Mouse (Mus musculus) MEL (cell line): ENCODE results near the gene Exoc3l. TPM values are rescaled to one million over a fixed set of nuclear protein-coding genes. Genes with fewer than 3 reads are reported as not detected.
A peak's percentile ranks its signal among the peaks of the same experiment; 100 is the strongest.

ENCODE experiments used
- DNase-seq: peaks from one replicate; pipeline ENCODE4 v3.0.0; 2011; ENCODE audit warnings: low read depth, low spot score
- H3K27ac ChIP-seq: 2 replicates; pipeline ENCODE4 v1.5.1; 2012; ENCODE audit warnings: low read depth, mild to moderate bottlenecking, control low read depth, low read length, moderate library complexity; ENCODE audit not compliant: control insufficient read depth
- H3K27me3 ChIP-seq, 2 experiments: fragments of 150-350 bp in 1 of 2; sonication (generic) in 1 of 2; 2 replicates each; pipeline ENCODE4 v1.6.1; 2012; ENCODE audit warnings: low read length in 2 of 2, mild to moderate bottlenecking in 2 of 2, improper control_type of control experiment in 1 of 2, moderate library complexity in 1 of 2; ENCODE audit not compliant: insufficient read depth in 2 of 2, control insufficient read depth in 1 of 2
- H3K36me3 ChIP-seq, 2 experiments: 2 replicates each; pipeline ENCODE4 v1.6.1; 2012 to 2014; ENCODE audit warnings: low read length in 2 of 2, improper control_type of control experiment in 1 of 2, inconsistent platforms in 1 of 2, mild to moderate bottlenecking in 1 of 2; ENCODE audit not compliant: insufficient read depth in 2 of 2, control insufficient read depth in 1 of 2
- H3K4me1 ChIP-seq, 2 experiments: fragments of 150-350 bp in 1 of 2; sonication (generic) in 1 of 2; 2 replicates each; pipeline ENCODE4 v1.6.1; 2012; ENCODE audit warnings: low read length in 2 of 2, improper control_type of control experiment in 1 of 2, mild to moderate bottlenecking in 1 of 2; ENCODE audit not compliant: insufficient read depth in 2 of 2, control insufficient read depth in 1 of 2
- H3K4me3 ChIP-seq, 2 experiments: fragments of 150-350 bp in 1 of 2; sonication (generic) in 1 of 2; 2 replicates each; pipeline ENCODE4 v1.5.1; 2012; ENCODE audit warnings: low read depth in 2 of 2, low read length in 2 of 2, mild to moderate bottlenecking in 2 of 2, moderate library complexity in 2 of 2, control low read depth in 1 of 2, improper control_type of control experiment in 1 of 2; ENCODE audit not compliant: control insufficient read depth in 1 of 2, insufficient read depth in 1 of 2
- H3K79me2 ChIP-seq: 2 replicates; pipeline ENCODE4 v1.6.1; 2012; ENCODE audit warnings: mild to moderate bottlenecking, low read length, moderate library complexity; ENCODE audit not compliant: control insufficient read depth, poor library complexity, insufficient read depth
- H3K9ac ChIP-seq: 2 replicates; pipeline ENCODE4 v1.6.1; 2012; ENCODE audit warnings: low read depth, mild to moderate bottlenecking, control low read depth, low read length, moderate library complexity; ENCODE audit not compliant: control insufficient read depth, poor library complexity, severe bottlenecking
- H3K9me3 ChIP-seq: fragments of 150-350 bp; sonication (generic); replicated peaks from 2 replicates; pipeline ENCODE4 v1.6.1; 2012; ENCODE audit warnings: mild to moderate bottlenecking, low read length, improper control_type of control experiment, moderate library complexity; ENCODE audit not compliant: insufficient read depth
- BHLHE40 ChIP-seq: IDR thresholded peaks from 2 replicates; pipeline ENCODE4 v1.6.1; 2012; ENCODE audit warnings: low read depth, mild to moderate bottlenecking, inconsistent platforms, low read length, improper control_type of control experiment, borderline replicate concordance
- CHD2 ChIP-seq: IDR thresholded peaks from 2 replicates; pipeline ENCODE4 v1.6.1; 2011; ENCODE audit warnings: low read length, improper control_type of control experiment
- CTCF ChIP-seq, 3 experiments: IDR thresholded peaks in 2 of 3; conservative IDR thresholded peaks in 1 of 3; 2 replicates each; pipeline ENCODE4 v1.5.1; 2011 to 2012; ENCODE audit warnings: low read length in 3 of 3, low read depth in 2 of 3, mild to moderate bottlenecking in 2 of 3, improper control_type of control experiment in 1 of 3, inconsistent platforms in 1 of 3, mixed read lengths in 1 of 3, moderate library complexity in 1 of 3; ENCODE audit not compliant: control insufficient read depth in 1 of 3, insufficient read depth in 1 of 3, poor library complexity in 1 of 3, severe bottlenecking in 1 of 3
- E2F4 ChIP-seq: IDR thresholded peaks from 2 replicates; pipeline ENCODE4 v1.6.1; 2011; ENCODE audit warnings: low read depth, low read length, improper control_type of control experiment, borderline replicate concordance
- ELF1 ChIP-seq: IDR thresholded peaks from 2 replicates; pipeline ENCODE4 v1.6.1; 2014; ENCODE audit warnings: low read depth, mild to moderate bottlenecking, inconsistent platforms, low read length, improper control_type of control experiment, moderate library complexity
- EP300 ChIP-seq, 2 experiments: IDR thresholded peaks; 2 replicates each; pipeline ENCODE4 v1.6.1; 2011; ENCODE audit warnings: improper control_type of control experiment in 2 of 2, low read length in 2 of 2, low read depth in 1 of 2, mild to moderate bottlenecking in 1 of 2
- ETS1 ChIP-seq: IDR thresholded peaks from 2 replicates; pipeline ENCODE4 v1.6.1; 2012; ENCODE audit warnings: low read depth, mild to moderate bottlenecking, inconsistent platforms, low read length, improper control_type of control experiment, moderate library complexity
- GABPA ChIP-seq: IDR thresholded peaks from 2 replicates; pipeline ENCODE4 v1.6.1; 2012; ENCODE audit warnings: low read depth, mild to moderate bottlenecking, inconsistent platforms, low read length, improper control_type of control experiment, moderate library complexity
- GATA1 ChIP-seq: IDR thresholded peaks from 2 replicates; pipeline ENCODE4 v1.6.1; 2011; ENCODE audit warnings: low read depth, low read length, improper control_type of control experiment
- HCFC1 ChIP-seq: IDR thresholded peaks from 2 replicates; pipeline ENCODE4 v1.6.1; 2012; ENCODE audit warnings: low read depth, mild to moderate bottlenecking, inconsistent platforms, low read length, improper control_type of control experiment, moderate library complexity
- MAFK ChIP-seq: IDR thresholded peaks from 2 replicates; pipeline ENCODE4 v1.6.1; 2011; ENCODE audit warnings: low read depth, mild to moderate bottlenecking, low read length, improper control_type of control experiment, borderline replicate concordance
- MAZ ChIP-seq: IDR thresholded peaks from 2 replicates; pipeline ENCODE4 v1.6.1; 2012; ENCODE audit warnings: low read depth, mild to moderate bottlenecking, inconsistent platforms, low read length, improper control_type of control experiment
- MEF2A ChIP-seq: IDR thresholded peaks from 2 replicates; pipeline ENCODE4 v1.6.1; 2014; ENCODE audit warnings: low read depth, mild to moderate bottlenecking, inconsistent platforms, low read length, improper control_type of control experiment; ENCODE audit not compliant: poor library complexity, insufficient replicate concordance, severe bottlenecking; ENCODE audit errors: extremely low read depth
- MYB ChIP-seq: IDR thresholded peaks from 2 replicates; pipeline ENCODE4 v1.6.1; 2011; ENCODE audit warnings: mild to moderate bottlenecking, low read depth, low read length, improper control_type of control experiment
- NRF1 ChIP-seq: IDR thresholded peaks from 2 replicates; pipeline ENCODE4 v1.6.1; 2014; ENCODE audit warnings: low read depth, mild to moderate bottlenecking, inconsistent platforms, low read length, improper control_type of control experiment, moderate library complexity; ENCODE audit not compliant: poor library complexity, insufficient read depth, severe bottlenecking
- POLR2A ChIP-seq, 2 experiments: IDR thresholded peaks; 2 replicates each; pipeline ENCODE4 v1.6.1; 2011 to 2012; ENCODE audit warnings: low read length in 2 of 2, mild to moderate bottlenecking in 2 of 2, control low read depth in 1 of 2, improper control_type of control experiment in 1 of 2, low read depth in 1 of 2, moderate library complexity in 1 of 2; ENCODE audit not compliant: control insufficient read depth in 1 of 2, insufficient read depth in 1 of 2, poor library complexity in 1 of 2
- POLR2AphosphoS2 ChIP-seq: IDR thresholded peaks from 2 replicates; pipeline ENCODE4 v1.6.1; 2011; ENCODE audit warnings: low read length, improper control_type of control experiment
- POLR2AphosphoS5 ChIP-seq: IDR thresholded peaks from 2 replicates; pipeline ENCODE4 v1.6.1; 2012; ENCODE audit warnings: low read depth, borderline replicate concordance, mild to moderate bottlenecking, inconsistent platforms, low read length, moderate library complexity, mixed read lengths
- RAD21 ChIP-seq: IDR thresholded peaks from 2 replicates; pipeline ENCODE4 v1.6.1; 2011; ENCODE audit warnings: mild to moderate bottlenecking, low read depth, low read length, improper control_type of control experiment
- RCOR1 ChIP-seq: IDR thresholded peaks from 2 replicates; pipeline ENCODE4 v1.6.1; 2012; ENCODE audit warnings: low read depth, mild to moderate bottlenecking, inconsistent platforms, low read length, improper control_type of control experiment
- SIN3A ChIP-seq: IDR thresholded peaks from 2 replicates; pipeline ENCODE4 v1.6.1; 2012; ENCODE audit warnings: low read length, improper control_type of control experiment, inconsistent platforms
- SMC3 ChIP-seq: IDR thresholded peaks from 2 replicates; pipeline ENCODE4 v1.6.1; 2011; ENCODE audit warnings: low read depth, low read length, improper control_type of control experiment
- TAL1 ChIP-seq: IDR thresholded peaks from 2 replicates; pipeline ENCODE4 v1.6.1; 2012; ENCODE audit warnings: mild to moderate bottlenecking, inconsistent platforms, low read length, moderate library complexity, mixed read lengths
- TCF12 ChIP-seq: IDR thresholded peaks from 2 replicates; pipeline ENCODE4 v1.6.1; 2014; ENCODE audit warnings: low read depth, mild to moderate bottlenecking, inconsistent platforms, low read length, improper control_type of control experiment, moderate library complexity
- USF1 ChIP-seq: IDR thresholded peaks from 2 replicates; pipeline ENCODE4 v1.6.1; 2014; ENCODE audit warnings: low read depth, mild to moderate bottlenecking, inconsistent platforms, low read length, improper control_type of control experiment, moderate library complexity
- USF2 ChIP-seq, 2 experiments: IDR thresholded peaks; 2 replicates each; pipeline ENCODE4 v1.6.1; 2011 to 2012; ENCODE audit warnings: improper control_type of control experiment in 2 of 2, low read length in 2 of 2, borderline replicate concordance in 1 of 2, inconsistent platforms in 1 of 2, low read depth in 1 of 2, mild to moderate bottlenecking in 1 of 2; ENCODE audit not compliant: insufficient read depth in 1 of 2
- ZKSCAN1 ChIP-seq: IDR thresholded peaks from 2 replicates; pipeline ENCODE4 v1.6.1; 2012; ENCODE audit warnings: low read depth, mild to moderate bottlenecking, inconsistent platforms, low read length, improper control_type of control experiment, moderate library complexity
- ZNF384 ChIP-seq: IDR thresholded peaks from 2 replicates; pipeline ENCODE4 v1.6.1; 2012; ENCODE audit warnings: low read depth, mild to moderate bottlenecking, inconsistent platforms, low read length, improper control_type of control experiment
- polyA plus RNA-seq, 2 experiments: library from polyadenylated mRNA; stranded (reverse) in 1 of 2; unstranded in 1 of 2; fragments of >175 nt in 1 of 2; fragments of >200 nt in 1 of 2; gene quantifications; 2 replicates each; pipeline versions ENCODE4 v1.2.1 to v1.2.4; 2012; ENCODE audit warnings: low replicate concordance in 2 of 2, low read depth in 1 of 2; ENCODE audit not compliant: insufficient read length in 2 of 2, insufficient read depth in 1 of 2, missing spikeins in 1 of 2
- total RNA-seq: library from RNA; depleted of rRNA; stranded (reverse); fragments of 300-350 nt; gene quantifications from 2 replicates; pipeline ENCODE4 v1.2.3, GENCODE M21; 2012

Gene Exoc3l
- total and polyA plus RNA-seq, 3 experiments: 0.69 to 2.0 TPM; not detected in 1

DNA sequence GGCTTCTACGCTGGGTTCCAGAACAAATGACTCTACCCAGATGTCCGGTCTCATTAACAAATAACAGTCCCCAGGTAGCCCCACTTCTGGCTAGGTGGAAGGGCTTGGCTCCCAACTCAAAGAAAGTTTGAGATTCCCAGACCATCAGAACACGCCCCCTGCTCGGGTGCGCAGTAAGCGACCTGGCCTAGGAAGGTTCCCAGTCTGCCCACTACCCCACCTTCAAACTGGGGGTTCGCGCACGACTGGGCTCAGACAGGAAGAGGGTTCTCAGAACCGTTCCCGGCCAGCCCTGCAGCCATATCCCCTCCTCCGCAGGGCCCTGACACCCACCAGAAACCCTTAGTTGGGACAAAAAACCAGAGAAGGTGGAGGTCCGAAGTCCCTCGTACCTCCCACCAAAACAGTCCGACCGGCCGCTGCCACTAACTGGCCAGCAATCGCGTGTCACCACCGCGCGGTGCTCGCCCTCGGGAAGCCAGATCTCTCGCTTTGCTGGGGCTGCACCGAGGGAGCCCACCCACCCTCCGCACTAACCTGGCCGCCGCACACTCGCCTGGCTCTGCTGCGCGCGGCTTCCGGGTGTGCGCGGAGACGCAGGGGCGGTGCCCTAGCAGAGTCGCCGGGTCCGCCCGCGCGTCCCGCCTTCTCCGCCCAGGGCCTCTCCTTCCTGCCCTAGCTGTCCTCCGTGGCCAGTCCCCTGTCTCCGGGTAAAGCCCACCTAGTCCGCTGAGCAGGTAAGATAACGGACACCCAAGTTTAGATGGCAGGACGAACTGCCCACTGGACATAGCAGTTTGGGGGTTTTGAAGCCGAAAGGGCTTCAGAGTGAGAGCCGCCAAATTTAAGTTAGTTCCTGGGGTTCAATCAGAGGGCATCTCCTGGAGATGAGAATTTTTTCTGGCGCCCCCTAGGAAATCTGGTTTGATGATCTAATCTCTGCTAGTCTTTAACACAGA is 31.6 kb downstream of the Exoc3l start, which contains the start of the genes Tradd and Fbxl8 (continued):
- TF ChIP-seq ELF1: peak; percentile 98
- no peak for TF ChIP-seq EP300 (IDR thresholded peaks at IDR 0.05; ENCODE audit: low read depth in 1 of 2, low read length in 2 of 2)
- TF ChIP-seq MAFK: no peak
- no peak for TF ChIP-seq CHD2
- no peak for TF ChIP-seq USF1

DNA sequence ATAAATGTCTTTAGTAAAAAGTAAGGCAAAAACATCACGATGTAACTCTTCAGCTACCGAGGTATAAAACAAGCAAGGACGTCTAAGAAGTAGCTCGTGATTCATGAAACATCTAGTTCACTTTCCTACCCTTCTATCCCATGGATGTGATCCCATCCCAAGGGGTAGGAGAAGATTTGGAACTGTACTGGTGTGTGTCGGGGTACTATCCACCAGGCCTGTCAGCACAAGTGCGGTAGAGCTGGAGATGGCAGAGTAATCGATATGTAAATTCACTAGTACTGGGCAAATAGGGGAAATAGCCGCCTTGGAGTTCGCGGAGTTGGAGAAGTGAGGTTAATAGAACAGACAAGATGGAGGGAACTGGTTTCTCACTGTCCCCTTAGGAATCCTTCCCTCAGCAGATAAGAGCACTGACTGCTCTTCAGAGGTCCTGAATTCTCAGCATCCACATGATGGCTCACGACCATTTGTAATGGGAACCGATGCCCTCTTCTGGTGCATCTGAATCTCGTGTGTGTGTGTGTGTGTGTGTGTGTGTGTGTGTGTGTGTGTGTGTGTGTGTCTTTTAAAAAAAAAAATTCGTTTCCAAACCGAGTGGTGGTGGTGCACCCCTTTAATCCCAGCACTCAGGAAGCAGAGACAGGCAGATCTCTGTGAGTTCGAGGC is 32.5 kb downstream of the Exoc3l start:
- H3K27ac ChIP-seq: peak overlapping the region; percentile 34; the same call in 1 of the 2 replicates
- peak overlapping the region; percentile 91 for H3K9ac ChIP-seq
- peak; percentile 57 for DNase-seq
- peaks cover 15% of the 10 kb centered on the region for H3K79me2 ChIP-seq
- peak overlapping the region; percentile 84 to 98 for H3K4me3 ChIP-seq
- peaks cover 7 to 36% of the 10 kb centered on the region in 2 experiments for H3K4me1 ChIP-seq
- H3K9me3 ChIP-seq: no peaks in the 10 kb centered on the region
- peaks cover 0 to 25% of the 10 kb centered on the region in 2 experiments; a peak in 2 of 4 replicates for H3K36me3 ChIP-seq
- H3K27me3 ChIP-seq: no peaks in the 10 kb centered on the region
- TF ChIP-seq POLR2AphosphoS2 (no peak), GABPA (no peak), NRF1 (no peak), MEF2A (no peak), MYB (no peak), POLR2A (IDR thresholded peaks at IDR 0.05; ENCODE audit: control insufficient read depth in 1 of 2, insufficient read depth in 1 of 2, low read depth in 1 of 2, low read length in 2 of 2, poor library complexity in 1 of 2) (0 out of 4 replicates have a peak, but pooled peaks of 1 of the 2 experiments have one; percentile 5), HCFC1 (no peak), SMC3 (no peak), ETS1 (no peak), MAZ (no peak), ZKSCAN1 (no peak), TCF12 (no peak), TAL1 (no peak), BHLHE40 (no peak), CHD2 (no peak), RCOR1 (no peak), GATA1 (peak; percentile 30; the same call in 1 of the 2 replicates), ZNF384 (peak; percentile 57; the same call in 1 of the 2 replicates), MAFK (no peak), RAD21 (no peak), CTCF (IDR thresholded peaks at IDR 0.05 in 2 of 3, conservative IDR thresholded peaks at IDR 0.05 in 1 of 3; ENCODE audit: control insufficient read depth in 1 of 3, insufficient read depth in 1 of 3, low read depth in 2 of 3, low read length in 3 of 3, poor library complexity in 1 of 3, severe bottlenecking in 1 of 3) (0 out of 6 replicates have a peak, but pooled peaks of 1 of the 3 experiments have one; percentile 0), POLR2AphosphoS5 (no peak), SIN3A (no peak), USF2 (IDR thresholded peaks at IDR 0.05; ENCODE audit: borderline replicate concordance in 1 of 2, insufficient read depth in 1 of 2, low read depth in 1 of 2, low read length in 2 of 2) (no peak), E2F4 (no peak)
